Comparison of ENCODE assay signal across 15 mouse cellular contexts in genomic region chr1:80963838-80964237, GRCm38 (mm10).
DNase-seq lines count a peak whose midpoint lies in the region; ATAC-seq lines count a peak whose summit lies in the region.
"Had no signal": no experiment of that assay in that cellular context is flagged by ENCODE, and none has a peak within 500 bp of the region (broad histone marks: within the 10 kb centered on the region; RNA-seq: fewer than 3 reads in every experiment).

No protein-coding gene starts in this region.

- peak; percentile 40 to 53 for DNase-seq in cerebellum, postnatal 36 days
- DNase-seq in layer of hippocampus, postnatal 36 days, result peak; percentile 33 to 40
- no peak for DNase-seq in thymus, postnatal 0 days (ENCODE audit: low spot score)
- DNase-seq in gastrocnemius, postnatal 36 days, result no peak
- DNase-seq in adrenal gland, adult 2 months, result no peak
- DNase-seq: adrenal gland, postnatal 25 days; B cell, adult 2 months; gastrocnemius, adult 2 months; kidney, adult 2 months; lung, adult 2 months had no signal

- intact Hi-C loops in gastrocnemius, postnatal 36 days (cut with DNase I), result no loop called here

- H3K4me1 ChIP-seq in hindbrain, embryonic 15.5 days (replicated peaks), result no peaks in the 10 kb centered on the region
- no peaks in the 10 kb centered on the region for H3K4me1 ChIP-seq in hindbrain, embryonic 12.5 days

- H3K9ac ChIP-seq in hindbrain, embryonic 15.5 days, result no peak overlapping the region
- no peak overlapping the region for H3K9ac ChIP-seq in hindbrain, embryonic 12.5 days

- no peaks in the 10 kb centered on the region for H3K27me3 ChIP-seq in hindbrain, embryonic 15.5 days
- H3K27me3 ChIP-seq in hindbrain, embryonic 12.5 days, result no peaks in the 10 kb centered on the region

- no peaks in the 10 kb centered on the region for H3K9me3 ChIP-seq in hindbrain, embryonic 15.5 days
- no peaks in the 10 kb centered on the region for H3K9me3 ChIP-seq in hindbrain, embryonic 12.5 days (replicated peaks)

- H3K27ac ChIP-seq in hindbrain, embryonic 15.5 days (replicated peaks), result no peak overlapping the region
- no peak overlapping the region for H3K27ac ChIP-seq in hindbrain, embryonic 12.5 days
- H3K27ac ChIP-seq: gastrocnemius, adult 2 months; stomach, postnatal 0 days had no signal

- no peak overlapping the region for H3K4me3 ChIP-seq in hindbrain, embryonic 15.5 days
- H3K4me3 ChIP-seq in hindbrain, embryonic 12.5 days, result no peak overlapping the region
- H3K4me3 ChIP-seq: gastrocnemius, adult 2 months had no signal

- no peak overlapping the region for H3K4me2 ChIP-seq in hindbrain, embryonic 15.5 days
- no peak overlapping the region for H3K4me2 ChIP-seq in hindbrain, embryonic 12.5 days (replicated peaks)
- H3K4me2 ChIP-seq: heart, embryonic 11.5 days had no signal

- ATAC-seq in hindbrain, embryonic 15.5 days (ENCODE audit: low FRiP score, low read depth), result peak; percentile 45; the same call in 1 of the 2 replicates
- no peak for ATAC-seq in hindbrain, embryonic 12.5 days (ENCODE audit: low FRiP score)
- ATAC-seq in cerebellum, adult (ENCODE audit: insufficient number of reproducible peaks, low FRiP score, low TSS enrichment), result peak; percentile 97

- WGBS in hindbrain, embryonic 15.5 days, result 64% methylated on average over 1 of the region's 1 CpGs
- WGBS in hindbrain, embryonic 12.5 days, result 92% methylated on average over 1 of the region's 1 CpGs

- no peaks in the 10 kb centered on the region for H3K36me3 ChIP-seq in hindbrain, embryonic 15.5 days
- H3K36me3 ChIP-seq in hindbrain, embryonic 12.5 days, result no peaks in the 10 kb centered on the region

Comparison
In these comparisons a context has a peak if more than half of its experiments do, and no peak if none do; other contexts are left out.
1. DNase-seq: peak in cerebellum, postnatal 36 days (2 of 2) and layer of hippocampus, postnatal 36 days (2 of 2); none in thymus, postnatal 0 days (single experiment), gastrocnemius, postnatal 36 days (0 of 2) and adrenal gland, adult 2 months (single experiment).